In genomic region chr15:89145813-89146350, GRCm38 (mm10) we compare ENCODE assay signal across 9 mouse cellular contexts. TPM values are rescaled to one million over a fixed set of nuclear protein-coding genes. Genes with fewer than 3 reads are reported as not detected.
A peak's percentile ranks its signal among the peaks of the same experiment; 100 is the strongest.
DNase-seq lines count a peak whose midpoint lies in the region; ATAC-seq and TF ChIP-seq lines count a peak whose summit lies in the region.
"Had no signal": no experiment of that assay in that cellular context is flagged by ENCODE, and none has a peak within 500 bp of the region (broad histone marks: within the 10 kb centered on the region; RNA-seq: fewer than 3 reads in every experiment).

No protein-coding gene starts in this region.

- no peak for DNase-seq in forebrain, embryonic 10.5 days (ENCODE audit: extremely low spot score, low spot score)
- DNase-seq in forebrain, embryonic 11.5 days (ENCODE audit: low spot score), result no peak
- DNase-seq in neural tube, embryonic 11.5 days (ENCODE audit: low spot score), result no peak
- no peak for DNase-seq in neural tube, embryonic 10.5 days (ENCODE audit: extremely low spot score, low spot score)
- DNase-seq in stomach, postnatal 0 days (ENCODE audit: low spot score), result no peak
- DNase-seq in layer of hippocampus, adult 9-10 months (ENCODE audit: low spot score), result no peak
- DNase-seq in right cerebral cortex, postnatal 25 days, result no peak

- no peak for TF ChIP-seq CTCF in stomach, postnatal 0 days (IDR thresholded peaks at IDR 0.05; ENCODE audit: low read depth)

- peak overlapping the region; percentile 84; the same call in 1 of the 2 replicates for H3K4me3 ChIP-seq in forebrain, embryonic 10.5 days
- no peak overlapping the region for H3K4me3 ChIP-seq in forebrain, embryonic 11.5 days (ENCODE audit: low read depth, low read length)
- no peak overlapping the region for H3K4me3 ChIP-seq in neural tube, embryonic 11.5 days (ENCODE audit: low read depth, low read length)
- H3K4me3 ChIP-seq in limb, embryonic 12.5 days (replicated peaks), result 0 out of 2 replicates have a peak overlapping the region, but pooled peaks have one; percentile 34
- H3K4me3 ChIP-seq in stomach, postnatal 0 days (ENCODE audit: low read depth, low read length), result no peak overlapping the region; the same call in 1 of the 2 replicates
- H3K4me3 ChIP-seq: liver, embryonic 15.5 days had no signal

- H3K27me3 ChIP-seq in forebrain, embryonic 10.5 days (ENCODE audit: poor library complexity, severe bottlenecking), result peaks cover 65% of the 10 kb centered on the region
- no peaks in the 10 kb centered on the region for H3K27me3 ChIP-seq in forebrain, embryonic 11.5 days (ENCODE audit: control insufficient read depth, insufficient read depth, low read length)
- peaks cover 12% of the 10 kb centered on the region; the same call in 1 of the 2 replicates for H3K27me3 ChIP-seq in neural tube, embryonic 11.5 days (ENCODE audit: control insufficient read depth, insufficient read depth, low read length)
- peaks cover 65% of the 10 kb centered on the region for H3K27me3 ChIP-seq in limb, embryonic 12.5 days
- H3K27me3 ChIP-seq in stomach, postnatal 0 days (ENCODE audit: control insufficient read depth, insufficient read depth, low read length), result peaks cover 3% of the 10 kb centered on the region; the same call in 1 of the 2 replicates

- no peak for ATAC-seq in forebrain, embryonic 11.5 days (replicated peaks; ENCODE audit: low FRiP score)
- ATAC-seq in neural tube, embryonic 11.5 days (ENCODE audit: insufficient read depth, low FRiP score, low TSS enrichment), result no peak
- no peak for ATAC-seq in limb, embryonic 12.5 days (ENCODE audit: insufficient number of reproducible peaks, insufficient read depth, low FRiP score, low TSS enrichment, low read depth)
- ATAC-seq in stomach, postnatal 0 days (ENCODE audit: low FRiP score, low TSS enrichment), result peak; percentile 14; the same call in 1 of the 2 replicates

- no peak overlapping the region for H3K9ac ChIP-seq in forebrain, embryonic 11.5 days (ENCODE audit: low read length)
- H3K9ac ChIP-seq in neural tube, embryonic 11.5 days (ENCODE audit: low read length), result no peak overlapping the region
- no peak overlapping the region for H3K9ac ChIP-seq in limb, embryonic 12.5 days (replicated peaks)
- H3K9ac ChIP-seq in stomach, postnatal 0 days (ENCODE audit: low read length), result no peak overlapping the region
- H3K9ac ChIP-seq: liver, embryonic 15.5 days had no signal

- no peak overlapping the region; the same call in 1 of the 2 replicates for H3K4me2 ChIP-seq in forebrain, embryonic 11.5 days (ENCODE audit: low read depth, low read length, severe bottlenecking)
- peak overlapping the region; percentile 88; the same call in 1 of the 2 replicates for H3K4me2 ChIP-seq in neural tube, embryonic 11.5 days (ENCODE audit: low read depth)
- peak overlapping the region; percentile 98; the same call in 1 of the 2 replicates for H3K4me2 ChIP-seq in limb, embryonic 12.5 days
- no peak overlapping the region; the same call in 1 of the 2 replicates for H3K4me2 ChIP-seq in stomach, postnatal 0 days (replicated peaks; ENCODE audit: low read depth)

- TF ChIP-seq EP300 in stomach, postnatal 0 days (optimal IDR thresholded peaks at IDR 0.05), result no peak

- no peaks in the 10 kb centered on the region for H3K9me3 ChIP-seq in forebrain, embryonic 10.5 days
- no peaks in the 10 kb centered on the region for H3K9me3 ChIP-seq in forebrain, embryonic 11.5 days (ENCODE audit: control insufficient read depth, low read length)
- no peaks in the 10 kb centered on the region for H3K9me3 ChIP-seq in neural tube, embryonic 11.5 days (ENCODE audit: control insufficient read depth, low read length)
- no peaks in the 10 kb centered on the region for H3K9me3 ChIP-seq in limb, embryonic 12.5 days
- H3K9me3 ChIP-seq in stomach, postnatal 0 days (ENCODE audit: control insufficient read depth, low read length), result no peaks in the 10 kb centered on the region
- H3K9me3 ChIP-seq: liver, embryonic 15.5 days had no signal

- no peak overlapping the region for H3K27ac ChIP-seq in forebrain, embryonic 10.5 days
- no peak overlapping the region for H3K27ac ChIP-seq in forebrain, embryonic 11.5 days (ENCODE audit: low read depth, low read length)
- H3K27ac ChIP-seq in neural tube, embryonic 11.5 days (ENCODE audit: low read depth, low read length), result no peak overlapping the region
- H3K27ac ChIP-seq in limb, embryonic 12.5 days, result no peak overlapping the region
- H3K27ac ChIP-seq in stomach, postnatal 0 days (replicated peaks), result no peak overlapping the region
- H3K27ac ChIP-seq: liver, embryonic 15.5 days had no signal

- H3K4me1 ChIP-seq in forebrain, embryonic 10.5 days, result peaks cover 71% of the 10 kb centered on the region
- H3K4me1 ChIP-seq in forebrain, embryonic 11.5 days (replicated peaks; ENCODE audit: control insufficient read depth, insufficient read depth, low read length), result peaks cover 26% of the 10 kb centered on the region
- peaks cover 19% of the 10 kb centered on the region for H3K4me1 ChIP-seq in neural tube, embryonic 11.5 days (ENCODE audit: control insufficient read depth, insufficient read depth, low read length)
- H3K4me1 ChIP-seq in limb, embryonic 12.5 days (replicated peaks), result peaks cover 50% of the 10 kb centered on the region
- peaks cover 5% of the 10 kb centered on the region for H3K4me1 ChIP-seq in stomach, postnatal 0 days (replicated peaks; ENCODE audit: control insufficient read depth, insufficient read depth)

- WGBS in forebrain, embryonic 10.5 days, result 76% methylated on average over 24 of the region's 24 CpGs
- WGBS in forebrain, embryonic 11.5 days, result 78% methylated on average over 24 of the region's 24 CpGs
- 77% methylated on average over 24 of the region's 24 CpGs for WGBS in neural tube, embryonic 11.5 days
- WGBS in limb, embryonic 12.5 days, result 71% methylated on average over 24 of the region's 24 CpGs
- WGBS in stomach, postnatal 0 days, result 63% methylated on average over 24 of the region's 24 CpGs

- peaks cover 42% of the 10 kb centered on the region for H3K36me3 ChIP-seq in forebrain, embryonic 10.5 days (replicated peaks)
- H3K36me3 ChIP-seq in forebrain, embryonic 11.5 days (ENCODE audit: control insufficient read depth, insufficient read depth, low read length), result no peaks in the 10 kb centered on the region
- H3K36me3 ChIP-seq in neural tube, embryonic 11.5 days (ENCODE audit: control insufficient read depth, insufficient read depth, low read length), result peaks cover 2% of the 10 kb centered on the region; the same call in 1 of the 2 replicates
- H3K36me3 ChIP-seq in limb, embryonic 12.5 days, result no peaks in the 10 kb centered on the region; the same call in 1 of the 2 replicates
- H3K36me3 ChIP-seq in stomach, postnatal 0 days (ENCODE audit: control insufficient read depth, insufficient read depth, low read length), result no peaks in the 10 kb centered on the region
- H3K36me3 ChIP-seq: liver, embryonic 15.5 days had no signal

RNA-seq across cellular contexts. Expression of gene Mapk11, which starts 3.5 kb away (rescaled TPM):
- polyA plus RNA-seq in forebrain, embryonic 10.5 days (2016; fragmentation: Nextera tagmentation; extraction: Ambion mirVana), result 35.7 and 36.3 TPM in 2 replicates
- 43.2 and 47.6 TPM in 2 replicates for polyA plus RNA-seq in forebrain, embryonic 11.5 days (2014; fragmentation: Nextera tagmentation; extraction: Ambion mirVana)
- polyA plus RNA-seq in neural tube, embryonic 11.5 days (2014; fragmentation: Nextera tagmentation; extraction: Ambion mirVana), result 33.1 and 37.4 TPM in 2 replicates
- polyA plus RNA-seq in limb, embryonic 12.5 days (2016; fragmentation: Nextera tagmentation; extraction: Ambion mirVana), result 13.6 and 14.4 TPM in 2 replicates
- 1.8 and 2.1 TPM in 2 replicates for polyA plus RNA-seq in stomach, postnatal 0 days (2015; fragmentation: Nextera tagmentation; extraction: Ambion mirVana)

RNA-seq across cellular contexts. Expression of gene Mapk12, which starts 5.4 kb away (rescaled TPM):
- 34.9 and 38.4 TPM in 2 replicates for polyA plus RNA-seq in forebrain, embryonic 10.5 days (2016; fragmentation: Nextera tagmentation; extraction: Ambion mirVana)
- polyA plus RNA-seq in forebrain, embryonic 11.5 days (2014; fragmentation: Nextera tagmentation; extraction: Ambion mirVana), result 26.9 and 29.8 TPM in 2 replicates
- 15.4 and 20.3 TPM in 2 replicates for polyA plus RNA-seq in neural tube, embryonic 11.5 days (2014; fragmentation: Nextera tagmentation; extraction: Ambion mirVana)
- polyA plus RNA-seq in limb, embryonic 12.5 days (2016; fragmentation: Nextera tagmentation; extraction: Ambion mirVana), result 8.9 and 9.3 TPM in 2 replicates
- polyA plus RNA-seq in stomach, postnatal 0 days (2015; fragmentation: Nextera tagmentation; extraction: Ambion mirVana), result 3.1 and 3.2 TPM in 2 replicates

RNA-seq across cellular contexts. Expression of gene Hdac10, which starts 17.4 kb away (rescaled TPM):
- 15.0 and 16.5 TPM in 2 replicates for polyA plus RNA-seq in forebrain, embryonic 10.5 days (2016; fragmentation: Nextera tagmentation; extraction: Ambion mirVana)
- polyA plus RNA-seq in forebrain, embryonic 11.5 days (2014; fragmentation: Nextera tagmentation; extraction: Ambion mirVana), result 14.2 and 16.2 TPM in 2 replicates
- polyA plus RNA-seq in neural tube, embryonic 11.5 days (2014; fragmentation: Nextera tagmentation; extraction: Ambion mirVana), result 13.0 and 13.7 TPM in 2 replicates
- polyA plus RNA-seq in limb, embryonic 12.5 days (2016; fragmentation: Nextera tagmentation; extraction: Ambion mirVana), result 15.0 and 15.2 TPM in 2 replicates
- 10.7 and 12.4 TPM in 2 replicates for polyA plus RNA-seq in stomach, postnatal 0 days (2015; fragmentation: Nextera tagmentation; extraction: Ambion mirVana)

RNA-seq across cellular contexts. Expression of gene Tubgcp6, which starts 23.0 kb away (rescaled TPM):
- polyA plus RNA-seq in forebrain, embryonic 10.5 days (2016; fragmentation: Nextera tagmentation; extraction: Ambion mirVana), result 25.7 and 26.5 TPM in 2 replicates
- polyA plus RNA-seq in forebrain, embryonic 11.5 days (2014; fragmentation: Nextera tagmentation; extraction: Ambion mirVana), result 24.2 and 26.0 TPM in 2 replicates
- polyA plus RNA-seq in neural tube, embryonic 11.5 days (2014; fragmentation: Nextera tagmentation; extraction: Ambion mirVana), result 21.1 and 21.8 TPM in 2 replicates
- polyA plus RNA-seq in limb, embryonic 12.5 days (2016; fragmentation: Nextera tagmentation; extraction: Ambion mirVana), result 22.7 and 24.8 TPM in 2 replicates
- polyA plus RNA-seq in stomach, postnatal 0 days (2015; fragmentation: Nextera tagmentation; extraction: Ambion mirVana), result 4.0 and 5.2 TPM in 2 replicates

RNA-seq across cellular contexts. Expression of gene Plxnb2, which starts 34.7 kb away (rescaled TPM):
- polyA plus RNA-seq in forebrain, embryonic 10.5 days (2016; fragmentation: Nextera tagmentation; extraction: Ambion mirVana), result 144 and 155 TPM in 2 replicates
- polyA plus RNA-seq in forebrain, embryonic 11.5 days (2014; fragmentation: Nextera tagmentation; extraction: Ambion mirVana), result 162 and 176 TPM in 2 replicates
- 112 and 117 TPM in 2 replicates for polyA plus RNA-seq in neural tube, embryonic 11.5 days (2014; fragmentation: Nextera tagmentation; extraction: Ambion mirVana)
- polyA plus RNA-seq in limb, embryonic 12.5 days (2016; fragmentation: Nextera tagmentation; extraction: Ambion mirVana), result 157 and 170 TPM in 2 replicates
- polyA plus RNA-seq in stomach, postnatal 0 days (2015; fragmentation: Nextera tagmentation; extraction: Ambion mirVana), result 75.2 and 85.9 TPM in 2 replicates

Comparison
In these comparisons a context has a peak if more than half of its experiments do, and no peak if none do; other contexts are left out.
1. H3K4me3 ChIP-seq: peak in forebrain, embryonic 10.5 days (single experiment) and limb, embryonic 12.5 days (single experiment); none in forebrain, embryonic 11.5 days (single experiment), neural tube, embryonic 11.5 days (single experiment) and stomach, postnatal 0 days (single experiment).
2. H3K4me2 ChIP-seq: peak in neural tube, embryonic 11.5 days (single experiment) and limb, embryonic 12.5 days (single experiment); none in forebrain, embryonic 11.5 days (single experiment) and stomach, postnatal 0 days (single experiment).